Mouse (Mus musculus) lung, embryonic 15.5 days (tissue): ENCODE measurements around the gene Vac14. TPM values are rescaled to one million over a fixed set of nuclear protein-coding genes. Genes with fewer than 3 reads are reported as not detected.
A peak's percentile ranks its signal among the peaks of the same experiment; 100 is the strongest.

Source experiments
- ATAC-seq: fragments of 200-750 bp; cut with Nextera tagmentation; 2 replicates; pipeline ENCODE4 v1.8.0; 2017; ENCODE audit warnings: moderate number of reproducible peaks, borderline replicate concordance; ENCODE audit not compliant: low FRiP score, low TSS enrichment; ENCODE audit errors: extremely low read depth
- H3K27ac ChIP-seq: fragments of 300-500 bp; sonication (generic); 2 replicates; pipeline ENCODE4 v1.5.1; 2015; ENCODE audit warnings: moderate library complexity, mild to moderate bottlenecking, inconsistent platforms
- H3K27me3 ChIP-seq: fragments of 300-500 bp; sonication (generic); 2 replicates; pipeline ENCODE4 v1.6.1; 2015; ENCODE audit warnings: inconsistent platforms
- H3K36me3 ChIP-seq: fragments of 300-500 bp; sonication (generic); 2 replicates; pipeline ENCODE4 v1.6.1; 2015; ENCODE audit warnings: inconsistent platforms
- H3K4me1 ChIP-seq: fragments of 300-500 bp; sonication (generic); 2 replicates; pipeline ENCODE4 v1.6.1; 2015; ENCODE audit warnings: inconsistent platforms
- H3K4me2 ChIP-seq: fragments of 300-500 bp; sonication (generic); 2 replicates; pipeline ENCODE4 v1.6.1; 2015; ENCODE audit warnings: inconsistent platforms, mild to moderate bottlenecking, moderate library complexity
- H3K4me3 ChIP-seq: fragments of 300-500 bp; sonication (generic); 2 replicates; pipeline ENCODE4 v1.5.1; 2015; ENCODE audit warnings: mild to moderate bottlenecking, inconsistent platforms
- H3K9ac ChIP-seq: fragments of 300-500 bp; sonication (generic); 2 replicates; pipeline ENCODE4 v1.6.1; 2015; ENCODE audit warnings: inconsistent platforms
- H3K9me3 ChIP-seq: fragments of 300-500 bp; sonication (generic); 2 replicates; pipeline ENCODE4 v1.6.1; 2016; ENCODE audit warnings: inconsistent platforms
- WGBS: fragments of 180-500 bp; shearing (Covaris S2); methylation state at CpG from one replicate; pipeline ENCODE4 v1.1.7; 2015; 5-methylcytosine and 5-hydroxymethylcytosine counted together
- polyA plus RNA-seq: library from polyadenylated mRNA; unstranded; fragments of >200 nt; fragmentation: Nextera tagmentation; extraction: Ambion mirVana; gene quantifications from 2 replicates; pipeline ENCODE4 v1.2.1, GENCODE M21; 2015

Gene Vac14
- polyA plus RNA-seq, 1 experiment from 2014 or later = 18.2 TPM

- Histone ChIP-seq H3K36me3 (peaks cover 21% of the 10 kb centered on the region), H3K9ac (no peak overlapping the region), H3K4me3 (no peak overlapping the region), H3K9me3 (no peaks in the 10 kb centered on the region), H3K27me3 (no peaks in the 10 kb centered on the region), H3K4me2 (no peak overlapping the region), H3K27ac (no peak overlapping the region), H3K4me1 (peaks cover 10% of the 10 kb centered on the region)
- no peak for ATAC-seq
- WGBS = 87% methylated on average over 3 of the region's 3 CpGs
These were observed 11.7 kb downstream of the Vac14 start for GRCm38 (mm10) chr8:110630079-110630478.

- ATAC-seq = peak; percentile 68
- H3K9ac ChIP-seq = no peak overlapping the region
- H3K36me3 ChIP-seq = peaks cover 26% of the 10 kb centered on the region
- WGBS = 59% methylated on average over 8 of the region's 8 CpGs
- H3K4me2 ChIP-seq = peak overlapping the region; percentile 20; the same call in 1 of the 2 replicates
- H3K9me3 ChIP-seq = no peaks in the 10 kb centered on the region
- H3K4me3 ChIP-seq = no peak overlapping the region
- peaks cover 10% of the 10 kb centered on the region for H3K4me1 ChIP-seq
- no peaks in the 10 kb centered on the region for H3K27me3 ChIP-seq
- H3K27ac ChIP-seq = peak overlapping the region; percentile 59
These were observed 12.2 kb downstream of the Vac14 start for GRCm38 (mm10) chr8:110630571-110631071.

GRCm38 (mm10) chr8:110631201-110631600 is 12.8 kb downstream of the Vac14 start:
- Histone ChIP-seq H3K27me3 (no peaks in the 10 kb centered on the region), H3K4me2 (no peak overlapping the region; the same call in 1 of the 2 replicates), H3K4me1 (peaks cover 10% of the 10 kb centered on the region), H3K9ac (no peak overlapping the region), H3K27ac (no peak overlapping the region; the same call in 1 of the 2 replicates), H3K9me3 (no peaks in the 10 kb centered on the region), H3K4me3 (no peak overlapping the region), H3K36me3 (peaks cover 29% of the 10 kb centered on the region)
- 91% methylated on average over 7 of the region's 7 CpGs for WGBS
- no peak for ATAC-seq

- Histone ChIP-seq H3K4me2 (no peak overlapping the region), H3K4me1 (peaks cover 10% of the 10 kb centered on the region), H3K4me3 (no peak overlapping the region), H3K9ac (no peak overlapping the region), H3K27me3 (no peaks in the 10 kb centered on the region), H3K9me3 (no peaks in the 10 kb centered on the region), H3K27ac (no peak overlapping the region), H3K36me3 (peaks cover 45% of the 10 kb centered on the region)
- WGBS = 94% methylated on average over 3 of the region's 3 CpGs
- no peak for ATAC-seq
These were observed 15.4 kb downstream of the Vac14 start for GRCm38 (mm10) chr8:110633814-110634213.

GRCm38 (mm10) chr8:110636182-110636581 is 17.8 kb downstream of the Vac14 start:
- 89% methylated on average over 6 of the region's 6 CpGs for WGBS
- H3K9ac ChIP-seq = no peak overlapping the region
- H3K36me3 ChIP-seq = peaks cover 46% of the 10 kb centered on the region
- no peak overlapping the region for H3K4me3 ChIP-seq
- no peaks in the 10 kb centered on the region for H3K27me3 ChIP-seq
- ATAC-seq = no peak
- H3K4me1 ChIP-seq = no peaks in the 10 kb centered on the region
- no peaks in the 10 kb centered on the region for H3K9me3 ChIP-seq
- no peak overlapping the region for H3K4me2 ChIP-seq
- no peak overlapping the region for H3K27ac ChIP-seq

- Histone ChIP-seq H3K27ac (no peak overlapping the region), H3K9me3 (no peaks in the 10 kb centered on the region), H3K9ac (no peak overlapping the region), H3K36me3 (peaks cover 14% of the 10 kb centered on the region), H3K4me3 (no peak overlapping the region), H3K4me2 (no peak overlapping the region), H3K27me3 (no peaks in the 10 kb centered on the region), H3K4me1 (no peaks in the 10 kb centered on the region)
- ATAC-seq = no peak
- 88% methylated on average over 5 of the region's 5 CpGs for WGBS
These were observed 23.9 kb downstream of the Vac14 start for GRCm38 (mm10) chr8:110642331-110642730.

GRCm38 (mm10) chr8:110643177-110643576 is 24.8 kb downstream of the Vac14 start:
- ATAC-seq = peak; percentile 91
- H3K27ac ChIP-seq = no peak overlapping the region
- 54% methylated on average over 4 of the region's 4 CpGs for WGBS

GRCm38 (mm10) chr8:110644422-110644821 is 26.0 kb downstream of the Vac14 start:
- Histone ChIP-seq H3K4me2 (no peak overlapping the region), H3K27ac (no peak overlapping the region), H3K4me3 (no peak overlapping the region), H3K27me3 (no peaks in the 10 kb centered on the region), H3K9me3 (no peaks in the 10 kb centered on the region), H3K9ac (no peak overlapping the region), H3K4me1 (no peaks in the 10 kb centered on the region), H3K36me3 (0 out of 2 replicates have a peak, but pooled peaks cover 5% of the 10 kb centered on the region)
- WGBS = 62% methylated on average over 4 of the region's 4 CpGs
- ATAC-seq = no peak

More at GRCm38 (mm10) chr8:110643177-110643576, 24.8 kb downstream of the Vac14 start:
- no peaks in the 10 kb centered on the region for H3K4me1 ChIP-seq
- no peaks in the 10 kb centered on the region for H3K9me3 ChIP-seq
- no peaks in the 10 kb centered on the region for H3K27me3 ChIP-seq
- H3K4me2 ChIP-seq = no peak overlapping the region
- no peak overlapping the region for H3K9ac ChIP-seq
- peaks cover 10% of the 10 kb centered on the region; the same call in 1 of the 2 replicates for H3K36me3 ChIP-seq
- no peak overlapping the region for H3K4me3 ChIP-seq

- Histone ChIP-seq H3K27ac (no peak overlapping the region), H3K4me3 (no peak overlapping the region), H3K36me3 (0 out of 2 replicates have a peak, but pooled peaks cover 5% of the 10 kb centered on the region), H3K9ac (no peak overlapping the region), H3K4me1 (no peaks in the 10 kb centered on the region), H3K4me2 (no peak overlapping the region), H3K27me3 (no peaks in the 10 kb centered on the region), H3K9me3 (no peaks in the 10 kb centered on the region)
- 87% methylated on average over 2 of the region's 2 CpGs for WGBS
- no peak for ATAC-seq
These were observed 26.5 kb downstream of the Vac14 start for GRCm38 (mm10) chr8:110644901-110645300.

GRCm38 (mm10) chr8:110645340-110645739 is 27.0 kb downstream of the Vac14 start:
- H3K36me3 ChIP-seq = 0 out of 2 replicates have a peak, but pooled peaks cover 5% of the 10 kb centered on the region
- ATAC-seq = no peak
- no peak overlapping the region for H3K9ac ChIP-seq
- H3K4me1 ChIP-seq = no peaks in the 10 kb centered on the region
- no peaks in the 10 kb centered on the region for H3K9me3 ChIP-seq
- no peak overlapping the region for H3K4me2 ChIP-seq
- 90% methylated on average over 3 of the region's 3 CpGs for WGBS
- no peaks in the 10 kb centered on the region for H3K27me3 ChIP-seq
- H3K27ac ChIP-seq = no peak overlapping the region
- no peak overlapping the region for H3K4me3 ChIP-seq

- H3K4me3 ChIP-seq = no peak overlapping the region
- H3K27ac ChIP-seq = no peak overlapping the region
- H3K4me1 ChIP-seq = no peaks in the 10 kb centered on the region
- H3K9ac ChIP-seq = no peak overlapping the region
- 0 out of 2 replicates have a peak, but pooled peaks cover 5% of the 10 kb centered on the region for H3K36me3 ChIP-seq
- 34% methylated on average over 6 of the region's 6 CpGs for WGBS
- no peaks in the 10 kb centered on the region for H3K27me3 ChIP-seq
- H3K9me3 ChIP-seq = no peaks in the 10 kb centered on the region
- H3K4me2 ChIP-seq = no peak overlapping the region
- ATAC-seq = peak; percentile 57; the same call in 1 of the 2 replicates
These were observed 27.7 kb downstream of the Vac14 start for GRCm38 (mm10) chr8:110646064-110646463.

- Histone ChIP-seq H3K27ac (no peak overlapping the region), H3K4me1 (no peaks in the 10 kb centered on the region), H3K9me3 (no peaks in the 10 kb centered on the region), H3K9ac (no peak overlapping the region), H3K4me3 (no peak overlapping the region), H3K36me3 (0 out of 2 replicates have a peak, but pooled peaks cover 5% of the 10 kb centered on the region), H3K27me3 (no peaks in the 10 kb centered on the region), H3K4me2 (no peak overlapping the region)
- no peak for ATAC-seq
- 77% methylated on average over 3 of the region's 3 CpGs for WGBS
These were observed 30.2 kb downstream of the Vac14 start for GRCm38 (mm10) chr8:110648577-110648976.
